14 mouse cellular contexts compared by ENCODE assay signal in the genomic region with DNA sequence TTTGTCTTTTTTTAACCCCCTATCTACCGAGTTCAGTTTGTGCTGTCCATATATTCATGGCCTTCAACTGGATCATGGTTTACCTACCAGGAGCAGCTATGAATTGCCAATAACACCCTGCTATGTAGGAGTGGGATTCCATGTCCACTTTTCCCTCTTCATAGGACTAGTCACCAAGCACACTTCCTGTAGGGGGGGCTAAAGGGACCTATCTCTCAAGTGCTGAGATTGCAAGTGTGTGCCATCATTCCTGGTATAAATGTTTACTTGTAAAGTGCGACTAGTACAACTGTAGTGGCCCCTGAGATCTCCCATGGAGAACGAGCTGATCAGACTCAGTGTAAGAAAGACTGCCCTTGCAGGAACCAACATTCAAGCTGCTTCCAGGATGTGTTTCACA. TPM values are rescaled to one million over a fixed set of nuclear protein-coding genes. Genes with fewer than 3 reads are reported as not detected.
DNase-seq lines count a peak whose midpoint lies in the region; ATAC-seq and TF ChIP-seq lines count a peak whose summit lies in the region.
"Had no signal": no experiment of that assay in that cellular context is flagged by ENCODE, and none has a peak within 500 bp of the region (broad histone marks: within the 10 kb centered on the region; RNA-seq: fewer than 3 reads in every experiment).

No protein-coding gene starts in this region.

- no peaks in the 10 kb centered on the region for H3K9me3 ChIP-seq in heart, embryonic 16.5 days (replicated peaks; ENCODE audit: control insufficient read depth, low read length)
- no peaks in the 10 kb centered on the region for H3K9me3 ChIP-seq in forebrain, embryonic 10.5 days
- H3K9me3 ChIP-seq: midbrain, embryonic 13.5 days had no signal

- intact Hi-C loops in heart, postnatal 14 days (cut with DNase I): no loop called here

- no peak for TF ChIP-seq CTCF in thymus, adult 2 months (IDR thresholded peaks at IDR 0.05; ENCODE audit: borderline replicate concordance, control insufficient read depth, extremely low read depth, insufficient read depth, low read length, poor library complexity)

- H3K4me2 ChIP-seq in heart, embryonic 16.5 days (ENCODE audit: low read depth, low read length): no peak overlapping the region
- H3K4me2 ChIP-seq: midbrain, embryonic 13.5 days had no signal

- no peak overlapping the region for H3K9ac ChIP-seq in heart, embryonic 16.5 days (ENCODE audit: low read length)
- H3K9ac ChIP-seq: midbrain, embryonic 13.5 days had no signal

- H3K36me3 ChIP-seq in heart, embryonic 16.5 days (ENCODE audit: control insufficient read depth, insufficient read depth): no peaks in the 10 kb centered on the region
- H3K36me3 ChIP-seq in thymus, adult 2 months (ENCODE audit: control insufficient read depth, insufficient read depth, low read length): peaks cover 1% of the 10 kb centered on the region; the same call in 1 of the 2 replicates
- peaks cover 65% of the 10 kb centered on the region for H3K36me3 ChIP-seq in forebrain, embryonic 10.5 days (replicated peaks)

- peaks cover 9% of the 10 kb centered on the region; the same call in 1 of the 2 replicates for H3K4me1 ChIP-seq in heart, embryonic 16.5 days (ENCODE audit: control insufficient read depth, insufficient read depth, low read length)
- peaks cover 25% of the 10 kb centered on the region for H3K4me1 ChIP-seq in thymus, adult 2 months (replicated peaks; ENCODE audit: control insufficient read depth, insufficient read depth, low read length)
- H3K4me1 ChIP-seq in forebrain, embryonic 10.5 days: peaks cover 20% of the 10 kb centered on the region

- no peak for DNase-seq in heart, postnatal 14 days
- no peak for DNase-seq in thymus, adult 2 months
- no peak for DNase-seq in thymus, adult 18-20 months
- peak; percentile 72 for DNase-seq in ZHBTc4 (ENCODE audit: low read depth, low spot score)
- no peak for DNase-seq in ovary, postnatal 14 days (ENCODE audit: low spot score)
- no peak for DNase-seq in forebrain, embryonic 10.5 days (ENCODE audit: extremely low spot score, low spot score)
- DNase-seq: adrenal gland, postnatal 10 days; cerebellum, adult 9-10 months; embryo, embryonic 11 days; kidney, postnatal 36 days; layer of hippocampus, postnatal 36 days had no signal

- H3K27me3 ChIP-seq in heart, embryonic 16.5 days (ENCODE audit: control insufficient read depth, insufficient read depth, low read length): no peaks in the 10 kb centered on the region
- H3K27me3 ChIP-seq in thymus, adult 2 months (ENCODE audit: control insufficient read depth, insufficient read depth, low read length): no peaks in the 10 kb centered on the region
- H3K27me3 ChIP-seq in forebrain, embryonic 10.5 days (ENCODE audit: poor library complexity, severe bottlenecking): no peaks in the 10 kb centered on the region; the same call in 1 of the 2 replicates
- H3K27me3 ChIP-seq: midbrain, embryonic 13.5 days had no signal

- ATAC-seq in heart, embryonic 16.5 days (replicated peaks; ENCODE audit: extremely low read depth, insufficient read depth, low FRiP score): no peak
- ATAC-seq: forebrain, embryonic 14.5 days; midbrain, embryonic 13.5 days had no signal

- H3K27ac ChIP-seq in heart, embryonic 16.5 days (ENCODE audit: low read length): peak overlapping the region; percentile 23; the same call in 1 of the 2 replicates
- peak overlapping the region; percentile 88 for H3K27ac ChIP-seq in thymus, adult 2 months (ENCODE audit: control insufficient read depth, insufficient read depth, low read length)
- H3K27ac ChIP-seq in forebrain, embryonic 10.5 days: no peak overlapping the region
- H3K27ac ChIP-seq: midbrain, embryonic 13.5 days had no signal

- no peak for TF ChIP-seq POLR2A in thymus, adult 2 months (IDR thresholded peaks at IDR 0.05; ENCODE audit: control insufficient read depth, extremely low read depth, insufficient read depth, low read length, poor library complexity)

- WGBS in heart, embryonic 16.5 days: 73% methylated on average over 3 of the region's 3 CpGs
- 69% methylated on average over 3 of the region's 3 CpGs for WGBS in thymus, adult 2 months
- 89% methylated on average over 3 of the region's 3 CpGs for WGBS in forebrain, embryonic 10.5 days

- no peak overlapping the region for H3K4me3 ChIP-seq in heart, embryonic 16.5 days (ENCODE audit: low read length)
- H3K4me3 ChIP-seq in thymus, adult 2 months (ENCODE audit: control insufficient read depth, insufficient read depth, low read length): no peak overlapping the region
- no peak overlapping the region for H3K4me3 ChIP-seq in forebrain, embryonic 10.5 days
- H3K4me3 ChIP-seq: midbrain, embryonic 13.5 days had no signal

RNA-seq across cellular contexts. Expression of gene Ccm2, which starts 11.5 kb away (rescaled TPM):
- 58.7 TPM in 2 replicates for polyA plus RNA-seq in heart, embryonic 16.5 days (2015; fragmentation: Nextera tagmentation; extraction: Ambion mirVana)
- total RNA-seq in heart, postnatal 14 days (2021): 10 to 100 TPM; 22.8 to 32.9 TPM
- polyA plus RNA-seq in thymus, adult 2 months (2012; rRNA removed): 450 and 470 TPM in 2 replicates
- polyA plus RNA-seq in forebrain, embryonic 10.5 days (2016; fragmentation: Nextera tagmentation; extraction: Ambion mirVana): 99.5 and 107 TPM in 2 replicates

RNA-seq across cellular contexts. Expression of gene Myo1g, which starts 37.5 kb away (rescaled TPM):
- polyA plus RNA-seq in heart, embryonic 16.5 days (2015; fragmentation: Nextera tagmentation; extraction: Ambion mirVana): 3.4 and 6.8 TPM in 2 replicates
- total RNA-seq in heart, postnatal 14 days (2021): 1 to 10 TPM; 1.9 to 3.2 TPM
- 202 and 216 TPM in 2 replicates for polyA plus RNA-seq in thymus, adult 2 months (2012; rRNA removed)
- 0.97 and 1.0 TPM in 2 replicates for polyA plus RNA-seq in forebrain, embryonic 10.5 days (2016; fragmentation: Nextera tagmentation; extraction: Ambion mirVana)

RNA-seq across cellular contexts. Expression of gene Nacad, which starts 47.6 kb away (rescaled TPM):
- 1.0 and 1.1 TPM in 2 replicates for polyA plus RNA-seq in heart, embryonic 16.5 days (2015; fragmentation: Nextera tagmentation; extraction: Ambion mirVana)
- total RNA-seq in heart, postnatal 14 days (2021): under 1 TPM; 0.62 to 0.73 TPM
- 0.33 and 0.36 TPM in 2 replicates for polyA plus RNA-seq in thymus, adult 2 months (2012; rRNA removed)
- polyA plus RNA-seq in forebrain, embryonic 10.5 days (2016; fragmentation: Nextera tagmentation; extraction: Ambion mirVana): 6.2 and 7.1 TPM in 2 replicates

Comparison
In these comparisons a context has a peak if more than half of its experiments do, and no peak if none do; other contexts are left out.
1. RNA of gene Myo1g, which starts 37.5 kb away (polyA plus RNA-seq): 202 to 216 TPM in thymus, adult 2 months; 3.4 to 6.8 TPM in heart, embryonic 16.5 days and 0.97 to 1.0 TPM in forebrain, embryonic 10.5 days; every median in the first group is over 10 times any median in the second.